Mouse (Mus musculus) embryonic facial prominence, embryonic 11.5 days (tissue): ENCODE measurements around the gene Hoxc11. TPM values are rescaled to one million over a fixed set of nuclear protein-coding genes. Genes with fewer than 3 reads are reported as not detected.

Experiments used
- ATAC-seq: fragments of 200-750 bp; cut with Nextera tagmentation; replicated peaks from 2 replicates; pipeline ENCODE4 v1.8.0; 2017; ENCODE audit warnings: low read depth; ENCODE audit not compliant: insufficient number of reproducible peaks, low FRiP score, low TSS enrichment
- DNase-seq: peaks from one replicate; pipeline ENCODE4 v3.0.0-alpha.2; 2015; ENCODE audit warnings: low spot score
- H3K27ac ChIP-seq: fragments of 300-500 bp; sonication (generic); replicated peaks from 2 replicates; pipeline ENCODE4 v1.5.1; 2014; ENCODE audit warnings: mild to moderate bottlenecking, low read depth, low read length, control low read depth
- H3K27me3 ChIP-seq: fragments of 300-500 bp; sonication (generic); 2 replicates; pipeline ENCODE4 v1.6.1; 2014; ENCODE audit warnings: mild to moderate bottlenecking, low read length, moderate library complexity, mixed read lengths; ENCODE audit not compliant: control insufficient read depth, insufficient read depth
- H3K36me3 ChIP-seq: fragments of 300-500 bp; sonication (generic); replicated peaks from 2 replicates; pipeline ENCODE4 v1.6.1; 2014; ENCODE audit warnings: low read depth, mild to moderate bottlenecking, low read length, moderate library complexity, mixed read lengths; ENCODE audit not compliant: control insufficient read depth, insufficient read depth
- H3K4me1 ChIP-seq: fragments of 300-500 bp; sonication (generic); 2 replicates; pipeline ENCODE4 v1.6.1; 2014; ENCODE audit warnings: low read length, mixed read lengths; ENCODE audit not compliant: control insufficient read depth, insufficient read depth
- H3K4me2 ChIP-seq: fragments of 300-500 bp; sonication (generic); 2 replicates; pipeline ENCODE4 v1.6.1; 2014; ENCODE audit warnings: low read depth, mild to moderate bottlenecking, control low read depth, low read length, moderate library complexity
- H3K4me3 ChIP-seq: fragments of 300-500 bp; sonication (generic); 2 replicates; pipeline ENCODE4 v1.5.1; 2014; ENCODE audit warnings: low read depth, low read length, control low read depth
- H3K9ac ChIP-seq: fragments of 300-500 bp; sonication (generic); replicated peaks from 2 replicates; pipeline ENCODE4 v1.6.1; 2014; ENCODE audit warnings: mild to moderate bottlenecking, control low read depth, low read length
- H3K9me3 ChIP-seq: fragments of 300-500 bp; sonication (generic); replicated peaks from 2 replicates; pipeline ENCODE4 v1.6.1; 2016; ENCODE audit warnings: mild to moderate bottlenecking, low read length, inconsistent platforms, mixed read lengths; ENCODE audit not compliant: control insufficient read depth
- WGBS: fragments of 180-500 bp; shearing (Covaris S2); extraction: QIAGEN DNeasy Blood & Tissue Kit; methylation state at CpG from one replicate; pipeline ENCODE4 v1.1.7; 2014; 5-methylcytosine and 5-hydroxymethylcytosine counted together
- polyA plus RNA-seq: library from polyadenylated mRNA; unstranded; fragments of >200 nt; fragmentation: Nextera tagmentation; extraction: Ambion mirVana; gene quantifications from 2 replicates; pipeline ENCODE4 v1.2.1, GENCODE M21; 2014

Gene Hoxc11
- polyA plus RNA-seq, 1 experiment from 2014 or later = not detected

GRCm38 (mm10) chr15:102972254-102972653 lies 18.0 kb downstream of the Hoxc11 start:
- ATAC-seq = no peak
- Histone ChIP-seq H3K27ac (no peak overlapping the region), H3K9ac (no peak overlapping the region)

GRCm38 (mm10) chr15:102972753-102973152 lies 18.5 kb downstream of the Hoxc11 start:
- Histone ChIP-seq H3K36me3 (no peaks in the 10 kb centered on the region), H3K27me3 (peaks cover 94% of the 10 kb centered on the region), H3K9ac (no peak overlapping the region), H3K9me3 (no peaks in the 10 kb centered on the region), H3K4me2 (no peak overlapping the region), H3K4me3 (no peak overlapping the region), H3K27ac (no peak overlapping the region), H3K4me1 (no peaks in the 10 kb centered on the region)
- DNase-seq = no peak
- no peak for ATAC-seq
- WGBS = 2% methylated on average over 6 of the region's 6 CpGs

More at GRCm38 (mm10) chr15:102972254-102972653, 18.0 kb downstream of the Hoxc11 start:
- Histone ChIP-seq H3K4me2 (no peak overlapping the region), H3K4me3 (no peak overlapping the region), H3K4me1 (no peaks in the 10 kb centered on the region), H3K36me3 (no peaks in the 10 kb centered on the region), H3K27me3 (peaks cover 94% of the 10 kb centered on the region), H3K9me3 (no peaks in the 10 kb centered on the region)
- WGBS = under 1% methylated on average over 21 of the region's 21 CpGs
- no peak for DNase-seq

- Histone ChIP-seq H3K4me1 (no peaks in the 10 kb centered on the region), H3K4me2 (no peak overlapping the region), H3K4me3 (no peak overlapping the region), H3K9me3 (no peaks in the 10 kb centered on the region), H3K36me3 (no peaks in the 10 kb centered on the region), H3K27me3 (peaks cover 97% of the 10 kb centered on the region), H3K27ac (no peak overlapping the region), H3K9ac (no peak overlapping the region)
- ATAC-seq = no peak
- DNase-seq = no peak
- WGBS = 5% methylated on average over 7 of the region's 7 CpGs
Measured at GRCm38 (mm10) chr15:102975034-102975433, 20.8 kb downstream of the Hoxc11 start.

- Histone ChIP-seq H3K4me2 (no peak overlapping the region), H3K9ac (no peak overlapping the region), H3K27ac (no peak overlapping the region), H3K27me3 (peaks cover 98% of the 10 kb centered on the region), H3K36me3 (no peaks in the 10 kb centered on the region), H3K4me3 (no peak overlapping the region), H3K4me1 (no peaks in the 10 kb centered on the region), H3K9me3 (no peaks in the 10 kb centered on the region)
- DNase-seq = no peak
- ATAC-seq = no peak
- 2% methylated on average over 21 of the region's 21 CpGs for whole genome bisulfite sequencing
Measured at GRCm38 (mm10) chr15:102975688-102976111, 21.5 kb downstream of the Hoxc11 start.

GRCm38 (mm10) chr15:102976171-102976570 lies 21.9 kb downstream of the Hoxc11 start, which contains the start of gene Hoxc9:
Gene Hoxc9 (plus strand): TSS chr15:102976439.
- Histone ChIP-seq H3K4me3 (no peak within 1 kb of the TSS), H3K27me3 (peaks cover 97% of the 10 kb centered on the region), H3K4me2 (no peak within 1 kb of the TSS), H3K4me1 (no peaks in the 10 kb centered on the region), H3K9me3 (no peaks in the 10 kb centered on the region), H3K36me3 (no peaks in the 10 kb centered on the region), H3K9ac (no peak within 1 kb of the TSS), H3K27ac (no peak within 1 kb of the TSS)
- WGBS = 0% methylated on average over 13 of the region's 20 CpGs
- DNase-seq (no peak), ATAC-seq (no peak)

- H3K9me3 ChIP-seq = no peaks in the 10 kb centered on the region
- H3K4me2 ChIP-seq = no peak overlapping the region
- H3K27me3 ChIP-seq = peaks cover 97% of the 10 kb centered on the region
- H3K36me3 ChIP-seq = no peaks in the 10 kb centered on the region
- H3K4me1 ChIP-seq = peaks cover 4% of the 10 kb centered on the region
- no peak for ATAC-seq
- H3K9ac ChIP-seq = no peak overlapping the region
- no peak overlapping the region for H3K27ac ChIP-seq
- WGBS = 1% methylated on average over 37 of the region's 37 CpGs
- H3K4me3 ChIP-seq = no peak overlapping the region
- no peak for DNase-seq
Measured at GRCm38 (mm10) chr15:102976631-102977422, 22.6 kb downstream of the Hoxc11 start.

GRCm38 (mm10) chr15:102977423-102977974 lies 23.3 kb downstream of the Hoxc11 start:
- Histone ChIP-seq H3K4me1 (peaks cover 6% of the 10 kb centered on the region), H3K27ac (no peak overlapping the region), H3K9me3 (no peaks in the 10 kb centered on the region), H3K9ac (no peak overlapping the region), H3K36me3 (no peaks in the 10 kb centered on the region), H3K4me3 (no peak overlapping the region), H3K27me3 (peaks cover 97% of the 10 kb centered on the region), H3K4me2 (no peak overlapping the region)
- ATAC-seq = no peak
- 1% methylated on average over 16 of the region's 16 CpGs for WGBS
- DNase-seq = no peak
